13 mouse cellular contexts compared by ENCODE assay signal in genomic region chrX:10243916-10244315, GRCm38 (mm10).
"Had no signal": no experiment of that assay in that cellular context is flagged by ENCODE, and none has a peak within 500 bp of the region (broad histone marks: within the 10 kb centered on the region; RNA-seq: fewer than 3 reads in every experiment).

No protein-coding gene starts in this region.

- DNase-seq: cerebellum, adult 8-10 months; cerebellum, adult 9-10 months; cerebellum, adult 9-11 months; embryo, embryonic 11 days; forebrain, postnatal 0 days; gastrocnemius, adult 2 months; gastrocnemius, postnatal 10 days; gastrocnemius, postnatal 14 days; gastrocnemius, postnatal 25 days; gastrocnemius, postnatal 36 days; heart, adult 11 months; heart, adult 18-20 months; heart, adult 2 months had no signal
